Mouse (Mus musculus): Measurements from ENCODE around the gene Dpf3. TPM values are rescaled to one million over a fixed set of nuclear protein-coding genes. Genes with fewer than 3 reads are reported as not detected.

Gene Dpf3
- polyA plus RNA-seq, 1 experiment from 2014 or later = 6.6 TPM

GRCm38 (mm10) chr12:83168310-83168709 is 319.2 kb downstream of the Dpf3 start:
- no peak overlapping the region for H3K4me2 ChIP-seq
- no peak overlapping the region for H3K4me3 ChIP-seq (replicated peaks)
- peaks cover 13% of the 10 kb centered on the region; the same call in 1 of the 2 replicates for H3K4me1 ChIP-seq (replicated peaks)
- H3K27ac ChIP-seq = no peak overlapping the region
- DNase-seq (no peak), ATAC-seq (ENCODE audit: low read depth) (no peak)
- no peaks in the 10 kb centered on the region for H3K9me3 ChIP-seq (replicated peaks)
- peaks cover 6% of the 10 kb centered on the region; the same call in 1 of the 2 replicates for H3K27me3 ChIP-seq
- H3K9ac ChIP-seq = no peak overlapping the region
- H3K36me3 ChIP-seq = no peaks in the 10 kb centered on the region
- 54% methylated on average over 6 of the region's 6 CpGs for WGBS (ENCODE audit: insufficient replicate concordance)

GRCm38 (mm10) chr12:83165058-83165457 is 322.5 kb downstream of the Dpf3 start:
- Histone ChIP-seq H3K36me3 (no peaks in the 10 kb centered on the region), H3K27ac (no peak overlapping the region), H3K4me2 (no peak overlapping the region), H3K27me3 (no peaks in the 10 kb centered on the region), H3K4me1 (replicated peaks) (peaks cover 20% of the 10 kb centered on the region), H3K9ac (no peak overlapping the region), H3K9me3 (replicated peaks) (no peaks in the 10 kb centered on the region), H3K4me3 (replicated peaks) (no peak overlapping the region)
- no peak for DNase-seq
- WGBS (ENCODE audit: insufficient replicate concordance) = 48% methylated on average over 1 of the region's 1 CpGs
- no peak for ATAC-seq (ENCODE audit: low read depth)

Other genes starting within 250 kb of the Dpf3 start
- gene Dcaf4, start 32.8 kb upstream of the Dpf3 start, polyA plus RNA-seq (2015; fragmentation: Nextera tagmentation; extraction: Ambion mirVana) = 14.7 and 16.0 TPM in 2 replicates
- 5.0 and 5.9 TPM in 2 replicates for gene Zfyve1, start 109.5 kb upstream of the Dpf3 start, polyA plus RNA-seq (2015; fragmentation: Nextera tagmentation; extraction: Ambion mirVana)
- 121 and 133 TPM in 2 replicates for gene Rbm25, start 143.5 kb upstream of the Dpf3 start, polyA plus RNA-seq (2015; fragmentation: Nextera tagmentation; extraction: Ambion mirVana)
- gene Psen1, start 200.4 kb upstream of the Dpf3 start, polyA plus RNA-seq (2015; fragmentation: Nextera tagmentation; extraction: Ambion mirVana) = 23.1 and 28.9 TPM in 2 replicates

Data from liver, embryonic 13.5 days (tissue).